Mouse (Mus musculus) hindbrain, embryonic 16.5 days (tissue): ENCODE results near the gene Ccnl2. TPM values are rescaled to one million over a fixed set of nuclear protein-coding genes. Genes with fewer than 3 reads are reported as not detected.

Experiments used
- ATAC-seq: fragments of 200-750 bp; cut with Nextera tagmentation; 2 replicates; pipeline ENCODE4 v1.8.0; 2017; ENCODE audit warnings: moderate TSS enrichment, moderate library complexity
- H3K27ac ChIP-seq: fragments of 300-500 bp; sonication (generic); 2 replicates; pipeline ENCODE4 v1.5.1; 2014; ENCODE audit warnings: low read depth, mild to moderate bottlenecking, control low read depth, low read length, moderate library complexity
- H3K27me3 ChIP-seq: fragments of 300-500 bp; sonication (generic); replicated peaks from 2 replicates; pipeline ENCODE4 v1.6.1; 2014; ENCODE audit warnings: low read length; ENCODE audit not compliant: control insufficient read depth, insufficient read depth
- H3K36me3 ChIP-seq: fragments of 300-500 bp; sonication (generic); 2 replicates; pipeline ENCODE4 v1.6.1; 2014; ENCODE audit warnings: mild to moderate bottlenecking, low read length, moderate library complexity, mixed read lengths; ENCODE audit not compliant: control insufficient read depth, insufficient read depth
- H3K4me1 ChIP-seq: fragments of 300-500 bp; sonication (generic); 2 replicates; pipeline ENCODE4 v1.6.1; 2014; ENCODE audit warnings: low read depth, low read length; ENCODE audit not compliant: control insufficient read depth, insufficient read depth
- H3K4me2 ChIP-seq: fragments of 300-500 bp; sonication (generic); 2 replicates; pipeline ENCODE4 v1.6.1; 2014; ENCODE audit warnings: mild to moderate bottlenecking, low read length, control low read depth, moderate library complexity
- H3K4me3 ChIP-seq: fragments of 300-500 bp; sonication (generic); 2 replicates; pipeline ENCODE4 v1.5.1; 2014; ENCODE audit warnings: mild to moderate bottlenecking, low read length, control low read depth, moderate library complexity
- H3K9ac ChIP-seq: fragments of 300-500 bp; sonication (generic); 2 replicates; pipeline ENCODE4 v1.6.1; 2014; ENCODE audit warnings: low read depth, mild to moderate bottlenecking, control low read depth, low read length, moderate library complexity
- H3K9me3 ChIP-seq: fragments of 300-500 bp; sonication (generic); 2 replicates; pipeline ENCODE4 v1.6.1; 2014; ENCODE audit warnings: mild to moderate bottlenecking, low read length, moderate library complexity; ENCODE audit not compliant: control insufficient read depth
- WGBS: fragments of 180-500 bp; shearing (Covaris S2); extraction: QIAGEN DNeasy Blood & Tissue Kit; methylation state at CpG from one replicate; pipeline ENCODE4 v1.1.7; 2014; 5-methylcytosine and 5-hydroxymethylcytosine counted together
- microRNA-seq: library from miRNA; unstranded; fragments of <30 nt; microRNA quantifications from one replicate; pipeline ENCODE4, GENCODE M21; 2017
- polyA plus RNA-seq: library from polyadenylated mRNA; unstranded; fragments of >200 nt; fragmentation: Nextera tagmentation; extraction: Ambion mirVana; gene quantifications from 2 replicates; pipeline ENCODE4 v1.2.1, GENCODE M21; 2015

Gene Ccnl2
- polyA plus RNA-seq, 1 experiment from 2014 or later: 118 TPM

GRCm38 (mm10) chr4:155868614-155869298 is 56.5 kb downstream of the Ccnl2 start:
- Histone ChIP-seq H3K9ac (peak overlapping the region; percentile 86), H3K4me1 (peaks cover 14% of the 10 kb centered on the region), H3K27ac (no peak overlapping the region; the same call in 1 of the 2 replicates), H3K9me3 (no peaks in the 10 kb centered on the region), H3K4me3 (peak overlapping the region; percentile 72), H3K27me3 (no peaks in the 10 kb centered on the region), H3K4me2 (peak overlapping the region; percentile 96), H3K36me3 (peaks cover 25% of the 10 kb centered on the region)
- peak; percentile 68 for ATAC-seq
- WGBS: 11% methylated on average over 22 of the region's 22 CpGs

- Histone ChIP-seq H3K36me3 (peaks cover 25% of the 10 kb centered on the region), H3K27ac (peak within 1 kb of the TSS; percentile 69), H3K4me3 (peak within 1 kb of the TSS; percentile 72), H3K9me3 (no peaks in the 10 kb centered on the region), H3K9ac (peak within 1 kb of the TSS; percentile 86), H3K27me3 (no peaks in the 10 kb centered on the region), H3K4me2 (peak within 1 kb of the TSS; percentile 96), H3K4me1 (peaks cover 14% of the 10 kb centered on the region)
- peak; percentile 97 for ATAC-seq
- WGBS: under 1% methylated on average over 63 of the region's 63 CpGs
Observed at GRCm38 (mm10) chr4:155869317-155870033, 57.2 kb downstream of the Ccnl2 start, which contains the start of the genes Cptp and Ints11. TSS of gene Cptp (minus strand) at chr4:155869440. TSS of gene Ints11 (plus strand) at chr4:155869546.

- 95% methylated on average over 7 of the region's 7 CpGs for WGBS
- H3K9me3 ChIP-seq: no peaks in the 10 kb centered on the region
- no peak for ATAC-seq
Observed at GRCm38 (mm10) chr4:155871404-155871803, 59.1 kb downstream of the Ccnl2 start.

More at GRCm38 (mm10) chr4:155871404-155871803, 59.1 kb downstream of the Ccnl2 start:
- Histone ChIP-seq H3K27ac (no peak overlapping the region), H3K27me3 (no peaks in the 10 kb centered on the region), H3K4me3 (no peak overlapping the region), H3K9ac (no peak overlapping the region), H3K4me2 (no peak overlapping the region), H3K4me1 (peaks cover 14% of the 10 kb centered on the region), H3K36me3 (peaks cover 21% of the 10 kb centered on the region)

Small RNA genes lying within 50 kb of the gene (microRNA-seq; reads per million reads assigned to microRNA genes)
- not detected for gene Gm27743

Other genes with a start within 250 kb of the Ccnl2 start
- 12.3 and 16.4 TPM in 2 replicates for gene Slc35e2, start 211.1 kb upstream of the Ccnl2 start, polyA plus RNA-seq
- gene Cdk11b, start 187.6 kb upstream of the Ccnl2 start, polyA plus RNA-seq: 50.0 and 54.9 TPM in 2 replicates
- gene Gm10563, start 167.1 kb upstream of the Ccnl2 start, polyA plus RNA-seq: not detected in 2 replicates
- gene Mmp23, start 159.1 kb upstream of the Ccnl2 start, polyA plus RNA-seq: 2.9 and 5.3 TPM in 2 replicates
- 54.4 and 55.7 TPM in 2 replicates for gene Mib2, start 143.3 kb upstream of the Ccnl2 start, polyA plus RNA-seq
- gene Fndc10, start 118.1 kb upstream of the Ccnl2 start, polyA plus RNA-seq: 14.2 and 15.5 TPM in 2 replicates
- gene Ssu72, start 107.7 kb upstream of the Ccnl2 start, polyA plus RNA-seq: 166 and 178 TPM in 2 replicates
- gene Tmem240, start 77.7 kb upstream of the Ccnl2 start, polyA plus RNA-seq: 17.4 and 22.2 TPM in 2 replicates
- 93.9 and 100 TPM in 2 replicates for gene Atad3a, start 51.4 kb upstream of the Ccnl2 start, polyA plus RNA-seq
- 38.0 and 39.0 TPM in 2 replicates for gene Vwa1, start 37.8 kb upstream of the Ccnl2 start, polyA plus RNA-seq
- gene Tmem88b, start 26.6 kb upstream of the Ccnl2 start, polyA plus RNA-seq: 0.89 and 1.3 TPM in 2 replicates
- not detected in 2 replicates for gene Ankrd65, start 22.1 kb upstream of the Ccnl2 start, polyA plus RNA-seq
- 251 and 267 TPM in 2 replicates for gene Mrpl20, start 9.6 kb upstream of the Ccnl2 start, polyA plus RNA-seq
- 133 and 143 TPM in 2 replicates for gene Aurkaip1, start 18.8 kb downstream of the Ccnl2 start, polyA plus RNA-seq
- gene Mxra8, start 27.2 kb downstream of the Ccnl2 start, polyA plus RNA-seq: 35.7 and 36.5 TPM in 2 replicates
- 10.2 and 10.7 TPM in 2 replicates for gene Dvl1, start 34.9 kb downstream of the Ccnl2 start, polyA plus RNA-seq
- gene Tas1r3, start 50.9 kb downstream of the Ccnl2 start, polyA plus RNA-seq: 0.29 and 0.40 TPM in 2 replicates
- 30.2 and 31.7 TPM in 2 replicates for gene Cptp, start 57.0 kb downstream of the Ccnl2 start, polyA plus RNA-seq
- gene Ints11, start 57.1 kb downstream of the Ccnl2 start, polyA plus RNA-seq: 67.2 and 74.7 TPM in 2 replicates
- gene Pusl1, start 79.3 kb downstream of the Ccnl2 start, polyA plus RNA-seq: 66.6 and 66.7 TPM in 2 replicates
- 62.3 and 74.5 TPM in 2 replicates for gene Acap3, start 79.3 kb downstream of the Ccnl2 start, polyA plus RNA-seq
- 97.6 and 98.8 TPM in 2 replicates for gene Ube2j2, start 131.3 kb downstream of the Ccnl2 start, polyA plus RNA-seq
- gene C1qtnf12, start 149.8 kb downstream of the Ccnl2 start, polyA plus RNA-seq: 13.9 and 16.4 TPM in 2 replicates
- 35.5 and 35.7 TPM in 2 replicates for gene B3galt6, start 180.2 kb downstream of the Ccnl2 start, polyA plus RNA-seq
- 120 and 124 TPM in 2 replicates for gene Sdf4, start 180.4 kb downstream of the Ccnl2 start, polyA plus RNA-seq
- gene Tnfrsf4, start 201.4 kb downstream of the Ccnl2 start, polyA plus RNA-seq: 0.64 TPM in 1 of 2 replicates, not detected in the other
- 1.7 and 1.8 TPM in 2 replicates for gene Tnfrsf18, start 213.7 kb downstream of the Ccnl2 start, polyA plus RNA-seq
- gene Ttll10, start 246.9 kb downstream of the Ccnl2 start, polyA plus RNA-seq: not detected in 2 replicates